In genomic region chr7:16950861-16951635, GRCm38 (mm10) we compare ENCODE assay signal across 9 mouse cellular contexts. TPM values are rescaled to one million over a fixed set of nuclear protein-coding genes. Genes with fewer than 3 reads are reported as not detected.
DNase-seq lines count a peak whose midpoint lies in the region; ATAC-seq and TF ChIP-seq lines count a peak whose summit lies in the region.
"Had no signal": no experiment of that assay in that cellular context is flagged by ENCODE, and none has a peak within 500 bp of the region (broad histone marks: within the 10 kb centered on the region; RNA-seq: fewer than 3 reads in every experiment).

No protein-coding gene starts in this region.

- no peak overlapping the region for H3K27ac ChIP-seq in MEL (ENCODE audit: control insufficient read depth, low read depth, low read length)
- no peak overlapping the region for H3K27ac ChIP-seq in hindbrain, embryonic 10.5 days
- H3K27ac ChIP-seq: macrophage had no signal

- ATAC-seq in frontal cortex, adult (ENCODE audit: low TSS enrichment): peak; percentile 44

- H3K9me3 ChIP-seq in MEL (replicated peaks; ENCODE audit: insufficient read depth, low read length): no peaks in the 10 kb centered on the region
- H3K9me3 ChIP-seq in hindbrain, embryonic 10.5 days: peaks cover 5% of the 10 kb centered on the region; the same call in 1 of the 2 replicates

- no peaks in the 10 kb centered on the region; a peak in 1 of 4 replicates for H3K36me3 ChIP-seq in MEL (ENCODE audit: control insufficient read depth in 1 of 2, insufficient read depth in 2 of 2, low read length in 2 of 2)
- no peaks in the 10 kb centered on the region for H3K36me3 ChIP-seq in hindbrain, embryonic 10.5 days

- 29% methylated on average over 18 of the region's 18 CpGs for WGBS in hindbrain, embryonic 10.5 days

- peak overlapping the region; percentile 59 to 60 for H3K4me3 ChIP-seq in MEL (ENCODE audit: control insufficient read depth in 1 of 2, insufficient read depth in 1 of 2, low read depth in 2 of 2, low read length in 2 of 2)
- no peak overlapping the region for H3K4me3 ChIP-seq in hindbrain, embryonic 10.5 days

- H3K79me2 ChIP-seq in MEL (ENCODE audit: control insufficient read depth, insufficient read depth, low read length, poor library complexity): no peaks in the 10 kb centered on the region; the same call in 1 of the 2 replicates

- DNase-seq in MEL (ENCODE audit: low read depth, low spot score): peak; percentile 94
- DNase-seq in cerebellum, adult 18-20 months: peak; percentile 81 to 82
- DNase-seq in hindbrain, embryonic 10.5 days (ENCODE audit: low spot score): peak; percentile 86
- DNase-seq in layer of hippocampus, postnatal 14 days (ENCODE audit: low spot score in 2 of 2): peak; percentile 85 to 91
- DNase-seq in lung, postnatal 14 days: peak; percentile 83
- peak; percentile 92 for DNase-seq in retina, embryonic 14.5 days (ENCODE audit: low spot score)
- peak; percentile 88 for DNase-seq in thymus, postnatal 25 days

- TF ChIP-seq POLR2A in MEL (IDR thresholded peaks at IDR 0.05; ENCODE audit: control insufficient read depth in 1 of 2, insufficient read depth in 1 of 2, low read depth in 1 of 2, low read length in 2 of 2, poor library complexity in 1 of 2): no peak

- H3K27me3 ChIP-seq in MEL (ENCODE audit: control insufficient read depth in 1 of 2, insufficient read depth in 2 of 2, low read length in 2 of 2): no peaks in the 10 kb centered on the region
- H3K27me3 ChIP-seq in hindbrain, embryonic 10.5 days (ENCODE audit: insufficient read depth, poor library complexity, severe bottlenecking): peaks cover 52% of the 10 kb centered on the region

- TF ChIP-seq CTCF in MEL (IDR thresholded peaks at IDR 0.05 in 2 of 3, conservative IDR thresholded peaks at IDR 0.05 in 1 of 3; ENCODE audit: control insufficient read depth in 1 of 3, insufficient read depth in 1 of 3, low read depth in 2 of 3, low read length in 3 of 3, poor library complexity in 1 of 3, severe bottlenecking in 1 of 3): peak; percentile 74 to 93 (median 87)

- TF ChIP-seq RAD21 in MEL (IDR thresholded peaks at IDR 0.05; ENCODE audit: low read depth, low read length): peak; percentile 85

- H3K9ac ChIP-seq in MEL (ENCODE audit: control insufficient read depth, low read depth, low read length, poor library complexity, severe bottlenecking): peak overlapping the region; percentile 63

- TF ChIP-seq EP300 in MEL (IDR thresholded peaks at IDR 0.05; ENCODE audit: low read depth in 1 of 2, low read length in 2 of 2): peak in 1 of 2 experiments; percentile 32; a peak in 2 of 4 replicates

- H3K4me1 ChIP-seq in MEL (ENCODE audit: control insufficient read depth in 1 of 2, insufficient read depth in 2 of 2, low read length in 2 of 2): peaks cover 0 to 5% of the 10 kb centered on the region in 2 experiments; a peak in 1 of 4 replicates
- H3K4me1 ChIP-seq in hindbrain, embryonic 10.5 days (replicated peaks): peaks cover 45% of the 10 kb centered on the region

TF ChIP-seq in MEL, 35 proteins besides CTCF, POLR2A, EP300 and RAD21 (continues in another document):
- no peak for TF ChIP-seq ETS1 (IDR thresholded peaks at IDR 0.05; ENCODE audit: low read depth, low read length)
- TF ChIP-seq ELF1 (IDR thresholded peaks at IDR 0.05; ENCODE audit: low read depth, low read length): peak; percentile 88
- TF ChIP-seq NRF1 (IDR thresholded peaks at IDR 0.05; ENCODE audit: insufficient read depth, low read depth, low read length, poor library complexity, severe bottlenecking): no peak
- peak; percentile 37; the same call in 1 of the 2 replicates for TF ChIP-seq RCOR1 (IDR thresholded peaks at IDR 0.05; ENCODE audit: low read depth, low read length)
- TF ChIP-seq UBTF (IDR thresholded peaks at IDR 0.05; ENCODE audit: borderline replicate concordance, insufficient read depth, low read depth, low read length): no peak
- TF ChIP-seq MAX (IDR thresholded peaks at IDR 0.05; ENCODE audit: low read length): no peak
- TF ChIP-seq ZNF384 (IDR thresholded peaks at IDR 0.05; ENCODE audit: low read depth, low read length): no peak
- no peak for TF ChIP-seq CHD1 (IDR thresholded peaks at IDR 0.05; ENCODE audit: low read depth, low read length)
- TF ChIP-seq KAT2A (conservative IDR thresholded peaks at IDR 0.05; ENCODE audit: low read depth, low read length): no peak
- no peak for TF ChIP-seq MAFK (IDR thresholded peaks at IDR 0.05; ENCODE audit: borderline replicate concordance, low read depth, low read length)
- no peak for TF ChIP-seq TAL1 (IDR thresholded peaks at IDR 0.05; ENCODE audit: low read length)
- peak; percentile 97 for TF ChIP-seq SMC3 (IDR thresholded peaks at IDR 0.05; ENCODE audit: low read depth, low read length)
- TF ChIP-seq USF2 (IDR thresholded peaks at IDR 0.05; ENCODE audit: borderline replicate concordance in 1 of 2, insufficient read depth in 1 of 2, low read depth in 1 of 2, low read length in 2 of 2): no peak
- TF ChIP-seq MAZ (IDR thresholded peaks at IDR 0.05; ENCODE audit: low read depth, low read length): peak; percentile 28; the same call in 1 of the 2 replicates
- no peak for TF ChIP-seq GATA1 (IDR thresholded peaks at IDR 0.05; ENCODE audit: low read depth, low read length)
- no peak for TF ChIP-seq GABPA (IDR thresholded peaks at IDR 0.05; ENCODE audit: low read depth, low read length)
- TF ChIP-seq MEF2A (IDR thresholded peaks at IDR 0.05; ENCODE audit: extremely low read depth, insufficient replicate concordance, low read depth, low read length, poor library complexity, severe bottlenecking): no peak
- no peak for TF ChIP-seq ZMIZ1 (IDR thresholded peaks at IDR 0.05; ENCODE audit: low read depth, low read length)
- no peak for TF ChIP-seq E2F4 (IDR thresholded peaks at IDR 0.05; ENCODE audit: borderline replicate concordance, low read depth, low read length)
- no peak for TF ChIP-seq POLR2AphosphoS2 (IDR thresholded peaks at IDR 0.05; ENCODE audit: low read length)
- TF ChIP-seq HCFC1 (IDR thresholded peaks at IDR 0.05; ENCODE audit: low read depth, low read length): peak; percentile 49; the same call in 1 of the 2 replicates
- no peak for TF ChIP-seq BHLHE40 (IDR thresholded peaks at IDR 0.05; ENCODE audit: borderline replicate concordance, low read depth, low read length)
- TF ChIP-seq ZC3H11A (IDR thresholded peaks at IDR 0.05; ENCODE audit: low read depth, low read length): peak; percentile 81
- TF ChIP-seq SIN3A (IDR thresholded peaks at IDR 0.05; ENCODE audit: low read length): peak; percentile 64; the same call in 1 of the 2 replicates
- TF ChIP-seq ZKSCAN1 (IDR thresholded peaks at IDR 0.05; ENCODE audit: low read depth, low read length): no peak
- 0 out of 2 replicates have a peak, but pooled peaks have one; percentile 31 for TF ChIP-seq TCF12 (IDR thresholded peaks at IDR 0.05; ENCODE audit: low read depth, low read length)
- TF ChIP-seq JUND (IDR thresholded peaks at IDR 0.05; ENCODE audit: low read depth, low read length): peak; percentile 86; the same call in 1 of the 2 replicates
- peak; percentile 22; the same call in 1 of the 2 replicates for TF ChIP-seq NELFE (IDR thresholded peaks at IDR 0.05; ENCODE audit: low read depth, low read length)
- TF ChIP-seq USF1 (IDR thresholded peaks at IDR 0.05; ENCODE audit: low read depth, low read length): 0 out of 2 replicates have a peak, but pooled peaks have one; percentile 16
- 0 out of 2 replicates have a peak, but pooled peaks have one; percentile 51 for TF ChIP-seq MYC (IDR thresholded peaks at IDR 0.05; ENCODE audit: low read depth, low read length)
- TF ChIP-seq POLR2AphosphoS5 (IDR thresholded peaks at IDR 0.05; ENCODE audit: borderline replicate concordance, low read depth, low read length): no peak
- no peak for TF ChIP-seq MYB (IDR thresholded peaks at IDR 0.05; ENCODE audit: low read depth, low read length)
- TF ChIP-seq CHD2 (IDR thresholded peaks at IDR 0.05; ENCODE audit: low read length): no peak
- peak; percentile 50 for TF ChIP-seq MXI1 (IDR thresholded peaks at IDR 0.05; ENCODE audit: low read depth, low read length)

RNA-seq across cellular contexts. Expression of gene Pnmal2, which starts 6.6 kb away (rescaled TPM):
- not detected in 2 replicates for total RNA-seq in MEL (2012; rRNA removed)
- polyA plus RNA-seq in MEL (2012; ENCODE audit: insufficient read depth in 1 of 2, insufficient read length in 2 of 2, low read depth in 1 of 2, low replicate concordance in 2 of 2, missing spikeins in 1 of 2): under 1 TPM in 1 of 2 experiments, not detected in 1; 0.07 TPM
- polyA plus RNA-seq in hindbrain, embryonic 10.5 days (2016; fragmentation: Nextera tagmentation; extraction: Ambion mirVana): 4.0 and 12.2 TPM in 2 replicates
- 100 to 1,000 TPM; 240 to 246 TPM for total RNA-seq in layer of hippocampus, postnatal 14 days (2021)
- polyA plus RNA-seq: macrophage had no signal

RNA-seq across cellular contexts. Expression of gene Pnmal1, which starts 8.4 kb away (rescaled TPM):
- total RNA-seq in MEL (2012; rRNA removed): 0.19 and 0.23 TPM in 2 replicates
- polyA plus RNA-seq in MEL (2012; ENCODE audit: insufficient read depth in 1 of 2, insufficient read length in 2 of 2, low read depth in 1 of 2, low replicate concordance in 2 of 2, missing spikeins in 1 of 2): under 1 TPM in 1 of 2 experiments, not detected in 1; 0.53 TPM
- polyA plus RNA-seq in hindbrain, embryonic 10.5 days (2016; fragmentation: Nextera tagmentation; extraction: Ambion mirVana): 5.8 and 12.7 TPM in 2 replicates
- 10 to 100 TPM; 72.5 to 74.5 TPM for total RNA-seq in layer of hippocampus, postnatal 14 days (2021)
- polyA plus RNA-seq: macrophage had no signal

RNA-seq across cellular contexts. Expression of gene Calm3, which starts 27.1 kb away (rescaled TPM):
- total RNA-seq in MEL (2012; rRNA removed): 450 and 482 TPM in 2 replicates
- 1,000 to 10,000 TPM in 1 of 2 experiments, 100 to 1,000 TPM in 1; 515 to 1,030 TPM for polyA plus RNA-seq in MEL (2012; ENCODE audit: insufficient read depth in 1 of 2, insufficient read length in 2 of 2, low read depth in 1 of 2, low replicate concordance in 2 of 2, missing spikeins in 1 of 2)
- 170 and 245 TPM in 2 replicates for polyA plus RNA-seq in hindbrain, embryonic 10.5 days (2016; fragmentation: Nextera tagmentation; extraction: Ambion mirVana)
- 1,000 to 10,000 TPM; 2,318 to 2,416 TPM for total RNA-seq in layer of hippocampus, postnatal 14 days (2021)

RNA-seq across cellular contexts. Expression of gene Gm42372, which starts 31.8 kb away (rescaled TPM):
- not detected in 2 replicates for total RNA-seq in MEL (2012; rRNA removed)
- under 1 TPM in 1 of 2 experiments, not detected in 1; 0.42 TPM for polyA plus RNA-seq in MEL (2012; ENCODE audit: insufficient read depth in 1 of 2, insufficient read length in 2 of 2, low read depth in 1 of 2, low replicate concordance in 2 of 2, missing spikeins in 1 of 2)
- 0.91 and 0.93 TPM in 2 replicates for polyA plus RNA-seq in hindbrain, embryonic 10.5 days (2016; fragmentation: Nextera tagmentation; extraction: Ambion mirVana)
- 10 to 100 TPM; 46.2 to 49.3 TPM for total RNA-seq in layer of hippocampus, postnatal 14 days (2021)
- polyA plus RNA-seq: macrophage had no signal

RNA-seq across cellular contexts. Expression of gene Ccdc8, which starts 41.5 kb away (rescaled TPM):
- total RNA-seq in MEL (2012; rRNA removed): not detected in 2 replicates
- under 1 TPM in 1 of 2 experiments, not detected in 1; 0.11 TPM for polyA plus RNA-seq in MEL (2012; ENCODE audit: insufficient read depth in 1 of 2, insufficient read length in 2 of 2, low read depth in 1 of 2, low replicate concordance in 2 of 2, missing spikeins in 1 of 2)
- polyA plus RNA-seq in hindbrain, embryonic 10.5 days (2016; fragmentation: Nextera tagmentation; extraction: Ambion mirVana): 7.3 and 13.5 TPM in 2 replicates
- total RNA-seq in layer of hippocampus, postnatal 14 days (2021): 1 to 10 TPM; 3.0 to 3.1 TPM

Comparison
In these comparisons a context has a peak if more than half of its experiments do, and no peak if none do; other contexts are left out.
1. RNA of gene Pnmal2, which starts 6.6 kb away (total RNA-seq): 240 to 246 TPM in layer of hippocampus, postnatal 14 days; not detected in MEL; every median in the first group is over 100 times any median in the second.
2. RNA of gene Pnmal1, which starts 8.4 kb away (total RNA-seq): 72.5 to 74.5 TPM in layer of hippocampus, postnatal 14 days; 0.19 to 0.23 TPM in MEL; every median in the first group is over 10 times any median in the second.
3. Peak in every context shown above with its lines, with median percentiles within 50 percentile points of each other: DNase-seq.